Mouse (Mus musculus): ENCODE results near the gene Plxnb2.

- TF ChIP-seq CTCF (IDR thresholded peaks at IDR 0.05; ENCODE audit: low read depth) (no peak), EP300 (IDR thresholded peaks at IDR 0.05; ENCODE audit: low read depth) (no peak)
Observed at GRCm38 (mm10) chr15:89131316-89131715, 49.3 kb downstream of the Plxnb2 start.
